Mouse (Mus musculus): Measurements from ENCODE around the gene Oprl1.

Gene Oprl1

DNA sequence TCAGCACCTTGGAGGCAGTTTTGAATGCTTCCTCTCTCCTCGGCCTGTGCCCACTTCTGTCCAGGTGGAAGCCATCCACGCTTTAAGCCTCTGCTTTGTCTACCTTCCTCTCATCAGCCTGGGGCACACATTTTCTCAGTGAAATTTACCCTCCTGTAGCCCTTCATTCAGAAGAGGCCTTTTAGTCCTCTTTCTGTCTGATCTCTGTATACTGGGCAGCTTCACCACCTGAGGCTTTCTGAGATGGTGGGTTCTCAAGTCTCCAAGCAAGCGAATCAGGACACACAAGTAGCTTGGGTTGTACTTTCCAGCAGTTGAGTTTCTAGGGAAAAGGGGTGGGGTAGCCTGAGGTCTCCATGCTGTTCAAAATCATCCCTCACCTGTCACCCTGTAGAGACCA is 22.5 kb upstream of the Oprl1 start:
- DNase-seq (ENCODE audit: low spot score in 2 of 2): no peak

DNA sequence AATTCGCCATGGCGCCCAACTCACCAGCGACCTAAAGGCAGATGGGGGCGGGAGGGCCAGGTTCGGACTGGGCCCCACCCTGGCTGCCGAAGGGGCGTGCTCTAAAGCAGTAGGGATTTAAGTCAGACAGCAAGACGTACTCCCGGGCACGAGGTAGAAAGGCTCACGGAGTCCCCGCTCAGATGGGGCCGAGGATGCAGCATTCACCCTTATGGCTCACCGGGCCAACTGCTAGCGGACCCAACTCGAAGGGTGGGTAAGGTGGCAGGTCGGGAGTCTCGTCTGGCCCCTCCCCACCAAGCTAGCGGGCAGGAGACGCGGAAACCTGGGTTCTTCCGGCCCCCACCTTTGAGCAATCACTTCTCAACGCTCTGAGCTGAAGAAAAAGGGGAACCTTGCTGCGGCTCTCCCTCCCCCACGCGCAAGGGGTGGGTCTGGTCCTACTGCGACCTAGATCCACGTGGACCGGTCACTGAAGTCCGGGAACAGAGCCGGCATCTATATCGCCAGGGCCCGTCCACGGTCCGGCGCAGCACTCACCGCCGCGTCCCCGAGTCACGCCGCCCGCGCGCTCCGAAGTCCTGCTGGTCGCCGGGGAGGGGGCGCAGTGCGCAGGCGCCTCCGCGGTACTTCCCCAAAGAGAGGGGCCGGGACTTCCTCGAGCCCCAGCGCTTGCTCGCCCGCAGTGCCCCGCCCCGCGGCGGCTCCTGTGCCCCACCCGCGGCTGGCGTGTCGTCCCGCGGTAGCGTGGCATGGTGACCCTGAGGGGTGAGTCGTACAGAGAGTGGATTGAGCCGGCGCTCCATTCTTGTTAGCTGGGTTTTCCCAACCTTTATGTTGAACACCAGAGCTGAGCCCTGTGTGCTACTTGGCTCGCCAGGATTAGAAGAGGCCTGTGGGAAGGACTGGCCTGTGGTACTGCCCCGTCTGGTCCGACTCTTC is 21.2 kb upstream of the Oprl1 start, which contains the start of gene Rgs19:
Gene Rgs19, minus strand, starts transcription at position 639 of the 942 bp plus-strand sequence.
- DNase-seq (ENCODE audit: low spot score in 2 of 2): peak; percentile 66 to 81

DNA sequence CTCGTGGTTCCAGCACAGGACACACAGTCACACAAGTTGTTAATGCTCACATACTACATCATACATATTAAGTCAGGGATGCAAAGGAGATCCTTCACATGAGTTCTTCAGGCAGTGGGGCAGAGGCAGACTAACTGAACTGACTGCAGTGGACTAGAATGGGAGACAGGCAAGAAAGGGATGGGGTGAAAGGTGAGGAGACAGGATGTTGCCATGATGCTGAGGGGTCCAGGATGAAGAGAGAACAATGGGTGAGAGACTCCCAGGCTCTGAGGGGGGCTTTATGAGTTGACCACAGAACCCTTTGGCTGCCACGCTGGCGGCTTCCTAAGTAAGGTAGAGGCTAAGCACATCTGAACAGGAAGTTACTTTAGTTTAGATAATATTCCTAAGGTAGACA is 20.2 kb upstream of the Oprl1 start:
- no peak for DNase-seq (ENCODE audit: low spot score in 2 of 2)

DNA sequence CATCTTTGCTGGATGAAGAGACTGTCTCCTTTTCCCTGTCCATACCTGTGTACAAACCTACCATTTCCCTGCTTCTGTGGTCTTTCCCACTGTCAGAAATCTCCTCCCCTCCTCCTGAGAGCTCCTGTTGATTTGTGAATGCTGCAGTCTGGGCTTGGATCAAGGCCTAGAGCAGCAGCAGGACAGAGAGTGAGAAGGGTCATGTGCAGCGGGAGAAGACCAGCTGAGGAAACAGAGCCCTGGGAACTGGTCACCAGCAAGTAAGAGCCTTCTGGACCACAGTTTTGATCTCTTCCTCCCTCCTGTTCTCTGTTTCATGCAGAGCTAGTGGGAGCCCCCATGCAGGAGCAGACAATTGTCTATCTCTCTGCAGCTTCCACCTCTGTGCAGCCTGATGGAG is 19.0 kb upstream of the Oprl1 start:
- no peak for DNase-seq (ENCODE audit: low spot score in 2 of 2)

DNA sequence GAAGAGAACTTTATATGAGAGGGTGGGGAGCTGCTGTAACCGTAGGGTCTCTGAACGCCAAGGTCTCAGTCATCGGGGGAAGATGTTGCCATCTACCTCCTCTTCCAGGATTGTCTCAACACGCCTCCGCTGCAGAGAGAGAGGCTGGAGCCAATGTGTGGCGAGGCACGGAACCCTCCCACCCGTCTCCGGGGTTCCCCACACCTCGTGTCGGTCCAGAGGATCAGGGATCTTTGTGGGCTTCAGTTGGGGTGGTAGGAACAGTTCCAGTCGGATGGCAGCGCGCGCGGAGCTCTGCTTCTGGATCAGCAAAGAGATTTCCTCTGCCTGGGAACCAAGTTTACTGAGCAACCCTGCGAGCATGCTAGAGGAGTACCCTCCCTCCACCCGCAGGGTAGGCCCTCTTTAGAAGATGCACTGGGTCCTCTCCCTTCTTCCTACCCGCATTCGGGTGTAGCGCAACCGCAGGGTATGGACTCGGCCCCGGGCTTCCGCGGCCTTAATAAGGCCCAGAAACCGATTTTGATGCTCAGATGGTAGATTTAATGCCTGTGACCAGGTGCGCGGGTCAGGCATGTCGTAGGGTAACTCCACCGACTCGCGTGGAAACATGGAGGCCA is 17.9 kb upstream of the Oprl1 start:
- DNase-seq (ENCODE audit: low spot score in 2 of 2): no peak

DNA sequence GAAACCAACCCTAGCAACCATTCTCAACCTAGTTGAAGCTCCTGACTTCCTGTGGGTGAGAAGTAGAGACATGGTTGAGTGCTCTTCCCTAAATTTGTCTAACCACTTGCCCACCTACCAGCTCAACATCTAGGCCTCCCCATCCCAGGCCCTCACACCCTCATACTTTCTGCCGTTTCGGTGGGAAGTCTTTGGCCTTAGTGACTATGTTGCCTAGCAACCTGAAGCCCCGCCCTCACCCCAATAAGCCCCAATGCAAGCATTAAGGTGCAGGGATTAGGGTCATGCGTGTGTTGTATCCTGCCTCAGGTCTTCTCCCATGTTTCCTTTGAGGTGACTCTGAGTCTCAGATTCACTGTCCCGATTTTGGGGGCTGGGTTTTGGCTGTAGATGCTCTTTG is 16.6 kb upstream of the Oprl1 start, which contains the start of gene Lkaaear1:
Gene Lkaaear1, minus strand, starts transcription at position 202 of the 400 bp plus-strand sequence.
- no peak for DNase-seq (ENCODE audit: low spot score in 2 of 2)

DNA sequence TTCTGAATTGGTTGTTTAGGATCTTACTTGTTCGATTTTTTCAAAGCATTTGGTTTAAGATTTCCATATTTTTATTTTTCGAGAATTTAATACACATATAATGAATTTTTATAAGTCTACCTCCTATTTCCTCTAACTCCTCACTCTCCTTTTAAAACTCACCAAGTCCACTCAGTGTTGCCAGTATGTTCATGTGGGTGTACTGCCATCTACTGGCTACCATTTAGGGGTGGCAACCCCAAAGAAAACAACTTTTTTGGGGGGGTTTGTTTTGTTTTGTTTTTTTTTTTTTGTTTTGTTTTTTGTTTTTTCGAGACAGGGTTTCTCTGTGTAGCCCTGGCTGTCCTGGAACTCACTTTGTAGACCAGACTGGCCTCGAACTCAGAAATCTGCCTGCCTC is 8.1 kb upstream of the Oprl1 start:
- DNase-seq (ENCODE audit: low spot score in 2 of 2): no peak

DNA sequence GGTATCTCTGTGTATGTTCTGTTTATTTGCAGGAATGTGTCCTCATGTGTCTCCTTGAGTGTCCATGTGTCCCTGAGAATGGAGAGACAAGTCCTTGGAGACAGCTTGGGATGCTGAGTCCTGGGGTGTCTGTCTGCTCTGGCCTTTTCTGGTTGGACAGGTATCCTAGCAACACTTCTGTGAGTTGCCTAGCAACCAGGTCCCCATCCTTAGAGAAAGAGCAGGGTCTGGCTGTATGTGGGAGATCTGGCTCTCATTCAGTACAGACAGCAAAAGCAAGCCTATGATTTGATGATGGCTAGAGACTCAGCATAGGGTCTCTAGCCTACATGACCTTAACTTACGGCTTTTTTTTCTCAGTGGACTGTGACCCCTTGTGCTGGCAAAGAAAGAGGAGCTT is 1.1 kb upstream of the Oprl1 start:
- DNase-seq (ENCODE audit: low spot score in 2 of 2): peak in 1 of 2 experiments; percentile 67

DNA sequence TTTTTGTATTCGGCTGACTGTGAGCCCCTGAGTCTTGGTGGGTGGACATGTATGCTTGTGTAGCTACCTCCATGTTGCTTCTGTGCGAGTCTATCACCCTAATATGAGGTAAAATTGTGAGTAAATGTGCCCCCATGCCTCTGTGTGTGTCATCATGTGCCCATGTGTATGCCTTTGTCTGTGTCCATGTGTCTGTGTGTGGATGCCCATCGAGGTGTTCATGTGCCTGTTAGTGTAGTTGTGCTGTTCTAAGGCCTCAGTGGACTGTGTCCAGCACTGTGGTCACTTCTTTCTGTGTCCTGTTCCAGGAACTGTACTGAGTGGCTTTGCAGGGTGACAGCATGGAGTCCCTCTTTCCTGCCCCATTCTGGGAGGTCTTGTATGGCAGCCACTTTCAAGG is 566 bp downstream of the Oprl1 start:
- no peak for DNase-seq (ENCODE audit: low spot score in 2 of 2)

DNA sequence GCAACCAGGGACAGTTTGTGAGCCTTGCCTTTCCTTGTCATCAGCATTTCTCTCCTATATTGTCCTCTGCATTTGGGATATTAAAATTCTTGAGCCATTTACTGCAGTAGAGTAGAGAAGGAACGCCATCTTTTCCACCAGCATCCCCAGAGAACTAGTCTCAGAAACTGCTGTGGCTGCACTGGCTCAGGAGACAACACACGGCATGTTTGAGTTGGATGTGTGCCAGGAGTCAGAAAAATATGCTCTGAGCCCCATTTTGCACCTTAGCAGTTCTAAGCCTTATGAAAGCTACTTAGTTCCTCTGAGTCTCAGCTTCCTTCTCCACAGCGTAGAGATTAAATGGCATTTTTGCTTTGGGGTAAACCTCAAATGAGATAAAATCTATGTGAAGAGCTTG is 2.2 kb downstream of the Oprl1 start:
- no peak for DNase-seq (ENCODE audit: low spot score in 2 of 2)

DNA sequence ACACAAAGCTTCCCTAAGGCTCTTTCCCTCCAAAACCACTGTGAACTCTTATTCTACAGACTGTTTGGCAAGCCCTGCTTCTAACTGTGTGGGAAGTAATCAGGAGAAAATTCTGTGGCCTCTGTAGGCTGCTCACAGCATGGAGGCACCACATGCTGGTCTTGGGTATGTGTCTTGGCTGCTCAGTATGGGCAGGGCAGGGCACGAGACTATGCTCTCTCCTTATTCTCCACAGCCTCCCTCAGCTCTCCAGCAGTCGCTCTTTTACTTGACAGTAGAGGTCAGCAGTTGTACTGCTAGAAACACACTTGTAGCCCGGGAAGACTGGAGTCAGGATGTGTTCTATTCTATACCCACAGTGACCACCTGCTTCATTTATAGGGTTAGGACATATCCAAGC is 5.2 kb downstream of the Oprl1 start:
- DNase-seq (ENCODE audit: low spot score in 2 of 2): no peak

DNA sequence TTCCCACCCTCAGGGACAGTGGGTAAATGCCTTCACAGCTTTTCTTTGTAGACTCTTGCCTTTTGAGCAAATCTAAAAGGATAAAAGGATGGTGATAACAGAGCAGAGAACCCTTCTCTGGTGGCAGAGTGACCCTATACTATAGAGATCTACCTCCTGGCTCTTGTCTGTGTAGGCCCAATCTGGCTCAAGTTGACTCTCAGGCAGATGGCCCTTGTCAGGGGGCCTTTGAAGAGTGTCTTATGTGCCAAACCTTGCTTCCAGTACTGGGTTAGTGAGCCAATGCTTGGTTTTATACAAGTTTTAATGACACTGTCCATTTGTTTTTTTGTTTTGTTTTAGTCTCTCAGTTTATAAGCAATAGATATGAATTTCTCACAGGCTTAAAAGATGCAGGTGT is 6.4 kb downstream of the Oprl1 start:
- DNase-seq (ENCODE audit: low spot score in 2 of 2): no peak

DNA sequence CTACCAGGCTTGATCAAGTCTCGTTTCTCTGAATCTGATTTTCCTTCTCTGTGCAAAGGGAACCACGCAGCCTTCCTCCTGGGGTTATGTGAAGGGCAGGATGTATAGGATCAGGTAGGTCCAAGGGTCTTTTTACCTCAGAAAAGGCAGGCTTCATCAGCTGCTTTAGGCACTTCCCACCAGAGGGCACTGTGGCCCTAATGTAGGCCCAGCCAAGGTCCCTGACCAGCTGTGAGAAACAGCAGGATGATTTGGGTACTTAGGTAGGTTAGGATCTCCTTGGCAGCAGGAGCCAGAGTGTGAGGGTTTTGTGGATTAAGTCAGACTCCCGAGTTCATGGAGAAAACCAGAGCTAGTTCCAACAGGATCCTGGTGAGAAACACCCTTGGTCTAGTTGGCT is 7.4 kb downstream of the Oprl1 start:
- DNase-seq (ENCODE audit: low spot score in 2 of 2): no peak

DNA sequence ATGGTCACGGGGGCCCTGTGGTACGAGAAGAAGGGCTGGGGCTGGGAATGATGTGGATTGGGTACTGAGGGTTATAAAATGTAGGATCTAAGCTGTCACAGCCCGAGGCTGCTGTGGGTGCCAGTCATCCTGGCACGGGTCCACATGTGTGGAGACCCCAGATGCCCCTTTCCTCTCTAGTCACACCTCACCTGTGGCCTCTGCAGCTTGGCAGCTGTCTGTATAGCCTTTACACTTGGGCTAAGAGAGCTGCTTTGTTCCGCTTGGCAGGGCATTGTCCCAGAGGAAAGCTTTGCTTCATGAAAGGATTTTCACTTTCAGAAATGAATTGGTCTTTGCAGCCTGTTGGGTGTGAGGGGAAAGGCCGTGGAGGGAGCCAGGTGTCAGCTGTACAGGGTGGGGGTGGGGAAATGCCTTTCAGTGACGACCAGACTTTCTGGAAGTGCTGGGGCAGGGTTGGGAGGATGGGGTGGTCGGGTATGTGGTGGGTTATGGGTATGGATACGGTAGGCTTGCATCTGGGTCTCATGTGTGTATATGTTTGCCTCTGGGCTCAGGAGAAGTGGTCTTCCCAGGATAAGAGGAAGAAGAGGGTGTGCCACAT is 12.9 kb downstream of the Oprl1 start:
- DNase-seq (ENCODE audit: low spot score in 2 of 2): no peak

DNA sequence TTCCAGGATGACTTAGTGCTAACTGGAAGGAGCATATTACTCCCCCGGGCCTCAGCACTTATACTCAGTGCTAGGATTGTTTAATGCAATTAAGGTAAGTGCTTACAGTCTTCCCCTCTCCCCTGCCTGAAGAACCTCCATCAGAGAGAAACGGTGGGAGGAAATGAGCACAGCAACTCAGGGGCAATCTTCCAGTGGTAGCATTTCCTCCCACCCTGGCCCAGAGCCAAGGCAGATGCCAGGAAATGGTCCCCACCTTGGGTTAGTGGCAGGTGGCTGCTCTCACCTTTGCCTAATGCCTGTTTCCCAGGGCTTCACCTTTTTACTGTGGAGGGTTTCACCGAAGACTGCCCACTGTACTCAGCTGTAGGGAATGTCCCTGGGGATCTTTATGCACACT is 15.2 kb downstream of the Oprl1 start:
- no peak for DNase-seq (ENCODE audit: low spot score in 2 of 2)

DNA sequence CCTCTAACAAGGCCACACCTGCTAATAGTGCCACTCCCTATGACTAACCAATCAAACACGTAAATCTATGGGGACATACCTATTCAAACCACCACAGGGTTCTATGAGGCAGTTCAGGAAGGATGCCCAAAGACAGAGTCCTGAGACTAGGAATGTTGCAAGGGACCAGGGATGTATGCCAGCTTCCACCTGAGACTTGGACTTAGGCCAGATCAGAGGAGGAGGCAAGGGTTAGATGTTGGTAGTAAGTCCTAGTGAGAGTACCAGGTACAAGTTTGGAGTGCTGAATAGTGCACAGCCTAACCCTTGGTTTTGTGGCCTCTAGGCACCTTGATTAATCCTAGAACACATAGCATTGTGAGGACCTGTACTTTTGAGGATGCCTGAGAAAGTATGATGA is 37.8 kb downstream of the Oprl1 start:
- DNase-seq (ENCODE audit: low spot score in 2 of 2): no peak

DNA sequence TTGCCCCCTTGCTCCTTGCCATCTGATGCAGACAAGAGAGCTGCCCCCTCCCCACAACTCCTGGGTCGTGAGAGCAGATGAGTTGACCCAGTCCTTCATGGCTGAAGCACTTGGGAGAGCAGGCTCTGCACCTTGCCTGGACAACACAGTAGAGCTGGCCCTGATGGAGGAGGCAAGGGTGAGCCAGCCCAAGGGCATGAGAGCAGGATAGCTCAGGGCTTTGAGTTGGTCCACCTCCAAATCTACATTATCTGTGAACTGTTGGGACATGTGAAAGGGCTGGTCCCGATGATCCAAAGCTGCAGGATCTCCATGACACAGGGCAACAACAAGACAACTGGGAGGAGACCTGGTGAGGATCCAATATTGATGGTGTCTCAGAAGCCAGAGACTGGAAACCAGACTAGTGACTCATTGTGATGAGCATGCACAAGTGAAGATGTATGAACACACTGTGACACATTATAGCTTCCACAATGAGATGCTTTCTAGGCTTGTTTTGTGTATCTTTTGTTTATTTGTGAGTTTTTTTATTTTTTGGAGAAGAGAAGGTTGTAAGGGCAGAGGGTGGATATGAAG is 43.4 kb downstream of the Oprl1 start:
- no peak for DNase-seq (ENCODE audit: low spot score in 2 of 2)

DNA sequence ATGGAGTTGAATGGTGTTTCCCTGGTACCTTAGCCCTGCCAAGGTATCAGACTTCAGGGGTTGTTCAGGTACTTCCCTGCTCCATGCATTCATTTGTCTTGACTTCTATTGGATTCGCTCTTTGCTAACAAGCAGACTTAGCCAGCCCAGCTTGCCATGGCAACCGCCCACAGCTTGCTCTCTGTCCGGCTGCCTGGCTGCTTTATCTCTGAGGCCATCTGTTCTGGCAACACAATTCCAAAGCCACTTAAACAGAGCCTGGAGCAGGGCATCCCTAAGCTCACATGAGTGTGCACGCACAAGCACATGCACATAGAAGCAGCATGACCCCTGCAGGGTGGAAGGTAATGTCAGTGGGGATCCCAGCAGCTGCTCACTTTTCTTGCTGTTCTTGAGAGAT is 44.2 kb downstream of the Oprl1 start:
- peak; percentile 43 to 51 for DNase-seq (ENCODE audit: low spot score in 2 of 2)

DNA sequence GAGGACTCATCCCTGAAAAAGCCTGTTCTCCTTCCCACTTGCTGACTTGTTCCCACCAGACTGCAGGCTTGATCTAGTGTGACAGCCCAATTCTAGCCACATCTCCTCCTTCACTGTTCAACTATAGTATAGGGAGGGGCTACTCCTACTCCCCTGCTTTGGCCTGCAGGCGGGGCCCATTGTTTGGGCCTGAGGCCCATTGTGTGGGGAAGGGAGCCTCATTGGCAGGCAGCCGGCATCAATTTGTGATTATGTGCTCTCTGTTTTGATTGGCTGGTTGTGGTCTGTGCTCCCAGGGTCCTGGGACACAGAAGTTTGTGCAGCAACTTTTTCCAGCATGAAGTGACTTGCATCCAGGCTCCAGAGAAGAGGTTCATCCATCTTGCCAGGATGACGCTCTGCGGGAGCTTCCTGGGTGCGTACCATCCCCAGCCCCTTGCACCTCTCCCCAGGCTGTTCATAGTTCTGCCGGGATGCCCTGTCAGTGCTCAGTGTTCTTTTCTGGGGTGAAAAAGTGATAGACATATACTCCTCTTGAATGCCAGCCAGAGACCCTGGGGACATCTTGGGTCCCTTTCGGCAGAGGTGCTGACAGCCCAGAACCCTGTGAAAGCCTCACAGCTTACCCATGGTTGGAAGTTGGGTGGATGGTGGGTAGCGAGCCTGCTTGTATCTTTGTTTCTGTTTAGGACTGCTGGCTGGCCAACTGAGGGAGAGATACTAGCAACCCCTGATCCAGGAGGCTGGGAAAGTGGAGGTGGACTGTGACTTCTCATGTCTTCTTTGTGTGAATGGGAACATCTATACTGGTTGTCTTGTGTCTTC is 48.4 kb downstream of the Oprl1 start, which contains the start of gene Myt1:
Gene Myt1, plus strand, starts transcription at position 327 of the 825 bp plus-strand sequence.
- DNase-seq (ENCODE audit: low spot score in 2 of 2): no peak

DNA sequence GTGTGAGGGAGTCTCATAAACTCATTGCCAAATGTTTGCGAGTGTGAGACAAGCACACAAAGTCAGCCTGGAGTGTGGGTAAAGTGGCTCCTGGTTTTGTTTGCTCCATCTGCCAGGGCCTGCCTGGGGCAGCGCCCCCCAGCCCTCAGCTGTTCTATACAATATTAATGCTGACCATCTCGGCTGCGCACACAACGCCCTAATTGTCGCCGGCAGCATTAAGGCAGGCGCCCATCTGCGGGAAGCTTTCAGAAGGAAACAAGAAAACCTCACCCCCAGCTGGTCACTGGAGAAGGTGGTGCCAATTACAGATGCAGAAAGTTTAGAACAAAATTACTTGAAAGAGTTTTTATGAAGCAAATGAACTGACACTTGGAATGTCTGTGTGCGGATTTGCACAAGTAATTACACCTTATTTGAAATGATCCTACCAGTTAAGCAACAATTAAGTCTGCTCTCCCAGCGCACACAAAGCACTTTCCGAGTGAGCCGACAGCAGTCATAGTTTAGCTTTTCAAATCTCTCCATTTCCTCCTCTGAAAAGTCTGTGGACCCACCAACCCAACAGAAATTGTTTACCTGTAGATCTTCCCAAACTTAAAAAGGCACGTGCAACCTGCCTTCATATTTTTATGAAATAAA is 49.2 kb downstream of the Oprl1 start:
- no peak for DNase-seq (ENCODE audit: low spot score in 2 of 2)

DNA sequence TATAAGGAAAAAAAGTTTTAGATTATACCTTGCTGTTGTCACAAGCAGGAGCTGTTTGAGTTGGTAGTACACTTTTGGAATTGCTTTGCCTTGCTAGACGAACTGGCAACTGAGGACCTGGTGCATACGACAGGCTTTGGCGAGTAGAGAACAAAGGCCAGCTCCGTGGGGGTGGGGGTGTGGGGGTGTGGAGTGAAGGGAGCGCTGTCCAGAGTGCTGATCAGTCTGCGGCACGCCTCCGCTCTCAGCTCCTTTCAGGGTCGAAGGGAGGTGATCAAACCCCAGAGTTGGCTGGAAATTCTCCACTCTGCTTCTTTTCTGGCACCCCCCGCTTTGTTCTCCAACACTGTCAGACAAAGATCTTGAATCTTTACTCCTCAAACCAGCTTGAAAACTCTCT is 49.8 kb downstream of the Oprl1 start:
- peak in 1 of 2 experiments; percentile 30 for DNase-seq (ENCODE audit: low spot score in 2 of 2)
